Mouse (Mus musculus) megakaryocyte, embryonic 14.5 days (primary cell): ENCODE results near the gene Shq1. TPM values are rescaled to one million over a fixed set of nuclear protein-coding genes. Genes with fewer than 3 reads are reported as not detected.

ENCODE experiments used
- H3K27me3 ChIP-seq: replicated peaks from 2 replicates; pipeline ENCODE3; 2012; ENCODE audit warnings: inconsistent platforms
- H3K36me3 ChIP-seq: replicated peaks from 2 replicates; pipeline ENCODE3; 2012; ENCODE audit warnings: low read length, inconsistent platforms, mixed read lengths
- H3K4me1 ChIP-seq: 2 replicates; pipeline ENCODE4 v1.6.1; 2012; ENCODE audit warnings: inconsistent platforms
- H3K4me3 ChIP-seq: replicated peaks from 2 replicates; pipeline ENCODE3; 2012; ENCODE audit warnings: moderate library complexity, mild to moderate bottlenecking, inconsistent platforms
- H3K9me3 ChIP-seq: 2 replicates; pipeline ENCODE4 v1.6.1; 2012; ENCODE audit warnings: inconsistent platforms
- FLI1 ChIP-seq: IDR thresholded peaks from 2 replicates; pipeline ENCODE4 v1.6.1; 2012; ENCODE audit warnings: low read length, inconsistent platforms, mixed read lengths
- GATA1 ChIP-seq: IDR thresholded peaks from 3 replicates; pipeline ENCODE4 v1.6.1; 2012; ENCODE audit warnings: mixed read lengths, low read length, inconsistent platforms, borderline replicate concordance
- polyA plus RNA-seq: library from polyadenylated mRNA; stranded (reverse); fragments of >175 nt; gene quantifications from 2 replicates; pipeline ENCODE4 v1.2.3, GENCODE M21; 2012; ENCODE audit warnings: low replicate concordance; ENCODE audit not compliant: insufficient read depth

Shq1 gene
- polyA plus RNA-seq, 1 experiment: 9.3 TPM

- Histone ChIP-seq H3K36me3 (no peaks in the 10 kb centered on the region), H3K4me1 (peaks cover 28% of the 10 kb centered on the region), H3K9me3 (no peaks in the 10 kb centered on the region; the same call in 1 of the 2 replicates), H3K27me3 (no peaks in the 10 kb centered on the region), H3K4me3 (no peak overlapping the region)
- TF ChIP-seq FLI1: no peak
- no peak for TF ChIP-seq GATA1
These were observed 4.0 kb upstream of the Shq1 start for GRCm38 (mm10) chr6:100674974-100675373.

- H3K9me3 ChIP-seq: no peaks in the 10 kb centered on the region
- peak overlapping the region; percentile 100 for H3K4me3 ChIP-seq
- peaks cover 41% of the 10 kb centered on the region for H3K4me1 ChIP-seq
- no peak for TF ChIP-seq GATA1
- TF ChIP-seq FLI1: no peak
- peaks cover 4% of the 10 kb centered on the region for H3K36me3 ChIP-seq
- H3K27me3 ChIP-seq: no peaks in the 10 kb centered on the region
These were observed 444 bp upstream of the Shq1 start for GRCm38 (mm10) chr6:100671401-100671800.

- H3K4me1 ChIP-seq: peaks cover 41% of the 10 kb centered on the region
- no peaks in the 10 kb centered on the region for H3K27me3 ChIP-seq
- peak overlapping the region; percentile 100 for H3K4me3 ChIP-seq
- H3K9me3 ChIP-seq: no peaks in the 10 kb centered on the region
- no peak for TF ChIP-seq GATA1
- TF ChIP-seq FLI1: no peak
- H3K36me3 ChIP-seq: peaks cover 10% of the 10 kb centered on the region
These were observed 551 bp downstream of the Shq1 start for GRCm38 (mm10) chr6:100670370-100670841.

- Histone ChIP-seq H3K27me3 (no peaks in the 10 kb centered on the region), H3K9me3 (no peaks in the 10 kb centered on the region), H3K4me3 (peak overlapping the region; percentile 56), H3K4me1 (peaks cover 41% of the 10 kb centered on the region), H3K36me3 (peaks cover 25% of the 10 kb centered on the region)
- TF ChIP-seq FLI1 (no peak), GATA1 (no peak)
These were observed 2.1 kb downstream of the Shq1 start for GRCm38 (mm10) chr6:100668858-100669257.

GRCm38 (mm10) chr6:100667644-100668043, 3.3 kb downstream of the Shq1 start:
- no peaks in the 10 kb centered on the region for H3K27me3 ChIP-seq
- no peaks in the 10 kb centered on the region for H3K9me3 ChIP-seq
- TF ChIP-seq GATA1 (no peak), FLI1 (no peak)
- H3K36me3 ChIP-seq: peaks cover 38% of the 10 kb centered on the region
- H3K4me1 ChIP-seq: peaks cover 39% of the 10 kb centered on the region
- H3K4me3 ChIP-seq: no peak overlapping the region

GRCm38 (mm10) chr6:100662224-100662623, 8.7 kb downstream of the Shq1 start:
- Histone ChIP-seq H3K36me3 (peaks cover 80% of the 10 kb centered on the region), H3K4me3 (no peak overlapping the region), H3K9me3 (no peaks in the 10 kb centered on the region), H3K4me1 (peaks cover 16% of the 10 kb centered on the region), H3K27me3 (no peaks in the 10 kb centered on the region)
- TF ChIP-seq FLI1: no peak
- no peak for TF ChIP-seq GATA1

- Histone ChIP-seq H3K36me3 (peaks cover 83% of the 10 kb centered on the region), H3K9me3 (no peaks in the 10 kb centered on the region)
These were observed 10.6 kb downstream of the Shq1 start for GRCm38 (mm10) chr6:100660395-100660794.

GRCm38 (mm10) chr6:100652535-100652934, 18.4 kb downstream of the Shq1 start:
- TF ChIP-seq GATA1 (no peak), FLI1 (no peak)
- no peaks in the 10 kb centered on the region for H3K27me3 ChIP-seq

More at GRCm38 (mm10) chr6:100660395-100660794, 10.6 kb downstream of the Shq1 start:
- no peaks in the 10 kb centered on the region for H3K27me3 ChIP-seq
- TF ChIP-seq GATA1: no peak
- no peak for TF ChIP-seq FLI1
- peaks cover 13% of the 10 kb centered on the region for H3K4me1 ChIP-seq
- no peak overlapping the region for H3K4me3 ChIP-seq

GRCm38 (mm10) chr6:100647196-100647595, 23.8 kb downstream of the Shq1 start:
- peaks cover 5% of the 10 kb centered on the region for H3K4me1 ChIP-seq
- no peaks in the 10 kb centered on the region for H3K9me3 ChIP-seq
- no peak overlapping the region for H3K4me3 ChIP-seq
- H3K36me3 ChIP-seq: peaks cover 62% of the 10 kb centered on the region
- H3K27me3 ChIP-seq: no peaks in the 10 kb centered on the region
- TF ChIP-seq FLI1: no peak
- TF ChIP-seq GATA1: no peak

More at GRCm38 (mm10) chr6:100652535-100652934, 18.4 kb downstream of the Shq1 start:
- Histone ChIP-seq H3K36me3 (peaks cover 64% of the 10 kb centered on the region), H3K4me3 (no peak overlapping the region), H3K4me1 (no peaks in the 10 kb centered on the region), H3K9me3 (no peaks in the 10 kb centered on the region)

GRCm38 (mm10) chr6:100645469-100646201, 25.3 kb downstream of the Shq1 start:
- H3K27me3 ChIP-seq: no peaks in the 10 kb centered on the region
- peaks cover 66% of the 10 kb centered on the region for H3K36me3 ChIP-seq
- peaks cover 17% of the 10 kb centered on the region for H3K4me1 ChIP-seq
- H3K9me3 ChIP-seq: no peaks in the 10 kb centered on the region
- H3K4me3 ChIP-seq: no peak overlapping the region
- TF ChIP-seq FLI1: no peak
- TF ChIP-seq GATA1: no peak
